Mouse (Mus musculus) embryo, embryonic 9.5 days (tissue): ENCODE measurements around the gene C2cd2.

ENCODE experiments used
- DNase-seq: peaks from one replicate; pipeline ENCODE4 v3.0.0-alpha.2; 2017; ENCODE audit errors: extremely low spot score

Gene C2cd2

GRCm38 (mm10) chr16:97883696-97884095 is 78.7 kb downstream of the C2cd2 start:
- DNase-seq = no peak

DNA sequence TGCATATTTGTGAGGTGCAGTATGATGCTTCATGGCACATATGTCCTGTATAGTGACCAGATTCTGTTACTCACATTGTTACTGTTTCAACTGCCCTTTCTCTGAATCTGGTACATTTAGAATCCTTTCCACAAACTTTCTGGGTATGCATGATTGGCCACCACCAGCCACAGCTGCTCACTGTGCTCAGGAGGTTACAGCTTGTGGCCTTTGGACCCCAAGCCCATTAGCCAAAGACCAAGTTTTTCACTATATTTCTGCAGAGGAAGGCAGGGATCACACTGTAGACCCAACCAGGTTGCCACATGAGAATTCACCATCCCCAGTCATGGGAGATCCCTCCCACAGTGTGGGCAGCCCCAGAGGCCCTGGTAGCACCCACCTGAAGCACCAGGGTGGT is 79.5 kb downstream of the C2cd2 start:
- DNase-seq = no peak

- peak; percentile 39 for DNase-seq
Measured at GRCm38 (mm10) chr16:97879134-97879533, 83.3 kb downstream of the C2cd2 start.

GRCm38 (mm10) chr16:97877502-97877901 is 84.9 kb downstream of the C2cd2 start:
- DNase-seq = no peak

- DNase-seq = no peak
Measured at GRCm38 (mm10) chr16:97875101-97875500, 87.3 kb downstream of the C2cd2 start.

DNA sequence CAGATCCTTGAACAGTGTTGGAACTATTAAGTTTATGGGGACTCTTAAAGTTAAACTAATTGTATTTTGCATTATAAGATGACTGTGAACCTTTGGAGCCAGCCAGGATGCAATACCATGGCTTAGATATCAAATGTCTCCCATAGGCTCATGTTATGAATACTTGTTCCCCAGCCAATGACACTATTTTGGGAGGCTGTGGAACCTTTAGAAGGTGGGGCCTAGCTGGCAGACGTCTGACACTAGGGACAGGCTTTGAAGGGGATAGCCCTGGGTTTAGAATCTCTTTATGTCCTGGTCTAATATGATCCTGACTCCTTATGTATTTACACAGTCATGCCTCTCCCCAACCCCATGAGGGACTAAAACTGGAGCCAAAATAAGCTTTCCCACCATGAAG is 88.0 kb downstream of the C2cd2 start:
- no peak for DNase-seq

- no peak for DNase-seq
Measured at GRCm38 (mm10) chr16:97872657-97873056, 89.7 kb downstream of the C2cd2 start.

GRCm38 (mm10) chr16:97869193-97870102 is 93.0 kb downstream of the C2cd2 start:
- DNase-seq = no peak

DNA sequence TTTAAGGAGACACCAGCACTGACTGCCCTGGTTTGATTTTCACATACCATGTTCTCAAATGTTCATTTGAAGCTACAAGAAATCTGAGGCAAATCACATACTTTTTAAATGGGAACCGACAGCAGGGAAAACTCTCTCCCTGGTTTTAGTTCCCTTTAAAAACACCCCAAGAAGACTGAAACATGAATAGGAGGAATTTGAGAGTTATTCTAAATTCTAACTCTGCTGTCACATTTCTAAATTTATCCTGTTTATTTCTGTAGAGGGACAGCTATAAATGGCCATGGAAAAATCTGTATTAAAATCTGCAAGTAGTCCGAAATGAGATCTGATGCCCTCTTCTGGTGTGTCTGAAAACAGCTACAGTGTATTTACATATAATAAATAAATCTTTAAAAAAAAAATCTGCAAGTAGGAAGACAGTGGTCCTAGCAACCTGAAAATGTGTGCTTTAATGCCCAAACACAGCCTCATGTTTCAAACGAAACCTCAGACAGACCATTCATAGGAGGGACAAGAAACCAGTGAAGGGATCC is 98.4 kb downstream of the C2cd2 start:
- DNase-seq = no peak

DNA sequence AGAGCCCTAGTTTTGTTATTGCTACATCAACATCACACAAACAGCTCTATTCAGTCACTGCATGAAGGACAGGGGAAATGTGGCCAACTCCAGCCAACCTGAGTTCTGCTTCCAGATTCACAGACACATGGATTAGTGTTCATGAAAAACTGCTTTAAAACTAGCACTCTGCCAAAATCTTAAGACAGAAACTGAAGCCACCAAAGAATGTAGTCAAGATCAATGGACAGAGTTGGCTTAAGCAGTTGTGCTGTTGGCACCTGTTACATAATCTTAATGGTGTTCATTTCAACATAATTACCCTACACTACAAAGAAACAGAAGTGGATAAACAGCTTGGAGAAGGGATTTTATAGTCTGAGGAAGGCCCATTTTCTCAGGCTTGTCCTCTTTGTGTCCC is 106.3 kb downstream of the C2cd2 start:
- no peak for DNase-seq

- DNase-seq = peak; percentile 91
Measured at GRCm38 (mm10) chr16:97851741-97852319, 110.6 kb downstream of the C2cd2 start, which contains the start of gene Prdm15. Gene Prdm15, minus strand, starts transcription at chr16:97851850.

- peak; percentile 89 for DNase-seq
Measured at GRCm38 (mm10) chr16:97851061-97851740, 111.2 kb downstream of the C2cd2 start.

DNA sequence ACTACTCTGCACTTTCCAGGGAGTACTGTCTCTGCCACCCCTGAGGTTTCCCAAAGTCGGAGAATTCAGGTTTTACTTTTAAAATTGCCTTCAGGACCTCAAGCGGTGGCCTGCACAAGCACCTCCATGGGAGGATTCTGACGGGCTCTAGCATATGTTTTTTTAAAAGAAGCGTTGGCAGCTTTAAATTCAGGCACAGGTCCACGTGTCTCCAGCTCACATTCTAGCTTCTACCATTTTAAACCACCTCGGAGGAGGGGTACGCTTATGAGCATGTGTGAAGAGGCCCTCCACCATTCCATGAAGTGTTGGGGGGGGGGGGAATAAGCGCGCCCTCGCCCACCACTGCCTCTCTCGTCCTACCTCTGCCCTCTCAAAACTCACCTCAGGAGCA is 111.7 kb downstream of the C2cd2 start:
- no peak for DNase-seq

DNA sequence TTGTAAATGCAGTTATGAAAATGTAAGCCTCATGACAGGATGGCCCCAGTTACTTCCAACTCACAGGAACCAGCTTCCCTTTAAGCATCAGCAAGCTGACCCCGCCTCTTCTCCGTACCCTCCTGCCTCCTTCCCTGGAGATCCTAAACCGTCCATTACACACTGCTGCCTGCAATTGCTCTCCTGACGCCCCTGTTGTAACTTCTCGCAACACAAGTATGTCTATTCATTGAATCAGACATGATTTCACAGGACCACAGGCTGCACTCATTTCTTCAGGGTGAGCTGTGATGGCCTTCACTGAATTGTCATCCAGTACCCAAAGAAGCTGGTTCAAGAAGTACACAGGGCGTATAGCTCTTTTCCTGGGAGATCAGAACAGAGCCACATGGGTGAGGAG is 113.6 kb downstream of the C2cd2 start:
- no peak for DNase-seq

DNA sequence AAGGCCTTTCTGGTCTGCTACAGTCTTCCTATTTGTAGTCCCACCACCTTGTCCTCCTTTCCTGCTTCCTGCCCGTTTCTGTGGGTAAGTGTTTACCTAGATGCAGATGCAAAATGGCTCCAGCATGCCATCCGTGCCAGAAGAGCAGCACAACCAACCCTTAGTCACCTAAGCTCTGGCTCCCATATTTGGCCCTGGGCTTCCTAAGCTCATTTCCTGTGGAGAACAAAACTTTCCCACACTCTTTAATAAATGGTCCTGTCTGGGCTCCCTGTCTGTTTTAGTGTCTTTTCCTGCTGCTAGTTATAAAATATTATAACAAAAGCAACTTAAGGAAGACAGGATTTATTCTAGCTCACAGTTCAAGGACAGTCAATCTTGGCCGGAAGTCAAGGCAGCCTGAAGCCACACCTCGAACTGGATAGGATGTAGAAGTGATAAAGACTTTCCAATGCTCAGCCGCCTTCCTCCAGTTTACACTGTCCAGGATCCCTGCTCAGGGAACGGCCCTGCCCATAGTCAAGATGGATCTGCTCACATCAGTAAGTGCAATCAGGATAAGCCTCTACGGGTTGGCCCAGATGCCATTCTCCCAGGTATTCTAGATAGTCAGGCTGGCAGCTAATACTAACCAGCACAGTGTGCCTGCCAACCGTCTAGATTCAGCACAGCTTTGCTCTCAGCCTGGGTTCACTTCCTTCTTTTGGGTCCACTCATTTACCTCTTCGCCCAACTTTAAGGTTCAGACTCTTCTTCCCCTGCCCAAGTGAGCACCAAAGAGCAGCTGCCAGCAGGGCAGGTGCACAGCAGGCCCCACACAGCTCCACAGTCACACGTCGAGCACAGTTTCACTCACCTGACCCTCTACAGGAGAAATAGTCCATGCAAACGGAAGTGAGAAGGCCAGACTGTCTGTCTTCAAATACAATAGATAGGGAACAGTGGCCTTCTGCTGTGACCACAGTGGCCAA is 117.1 kb downstream of the C2cd2 start:
- no peak for DNase-seq

GRCm38 (mm10) chr16:97832154-97832553 is 130.2 kb downstream of the C2cd2 start:
- DNase-seq = no peak

DNA sequence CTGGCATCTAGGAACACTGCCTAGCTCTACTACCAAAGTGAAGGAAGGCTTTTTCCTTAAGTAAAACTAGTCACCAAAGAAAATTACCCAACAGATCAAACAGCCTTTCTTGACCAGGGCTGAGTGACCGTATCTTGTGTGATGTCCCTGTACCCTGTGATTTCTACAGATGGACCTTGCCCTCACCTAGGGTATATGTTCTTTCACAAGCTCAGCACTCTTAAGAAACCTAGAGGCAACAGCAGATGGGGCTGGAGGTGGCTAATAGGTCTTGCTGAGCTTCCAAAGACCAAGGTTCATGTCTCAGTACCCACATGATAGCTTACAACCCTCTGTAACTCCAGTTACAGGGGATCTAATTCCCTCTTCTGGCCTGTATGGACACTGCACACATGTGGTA is 134.2 kb downstream of the C2cd2 start:
- no peak for DNase-seq

DNA sequence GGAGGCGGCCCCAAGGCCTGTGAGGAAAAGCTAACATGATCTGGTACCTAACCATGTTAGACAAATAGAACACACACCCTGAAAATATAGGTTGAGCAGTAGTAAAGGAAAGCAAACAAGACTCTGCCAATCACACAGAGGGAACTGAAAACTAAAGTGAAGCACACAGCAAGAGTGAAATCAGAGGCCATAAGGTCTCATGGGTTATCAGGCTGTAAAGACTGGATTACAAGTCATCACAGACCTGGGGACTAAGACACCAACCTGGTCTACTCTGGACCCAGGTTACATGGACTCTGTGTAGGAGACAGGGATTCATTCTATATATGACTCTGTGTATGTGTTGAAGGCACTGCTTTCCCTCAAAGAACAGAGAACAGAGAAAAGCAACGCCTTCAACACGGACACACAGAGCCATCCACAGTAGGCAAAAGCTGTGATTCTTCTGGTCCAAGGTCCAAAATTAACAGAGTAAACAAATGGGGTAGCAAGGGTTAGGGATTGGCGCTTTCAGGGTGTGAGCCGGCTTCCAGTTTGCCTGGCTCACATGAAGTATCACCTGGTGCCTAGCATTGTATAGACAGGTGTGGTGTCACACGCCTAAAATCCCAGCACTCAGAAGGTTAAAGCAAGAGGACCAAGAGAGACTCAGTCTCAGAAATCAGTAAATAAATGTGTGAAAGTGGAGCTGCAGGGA is 138.9 kb downstream of the C2cd2 start:
- no peak for DNase-seq

DNA sequence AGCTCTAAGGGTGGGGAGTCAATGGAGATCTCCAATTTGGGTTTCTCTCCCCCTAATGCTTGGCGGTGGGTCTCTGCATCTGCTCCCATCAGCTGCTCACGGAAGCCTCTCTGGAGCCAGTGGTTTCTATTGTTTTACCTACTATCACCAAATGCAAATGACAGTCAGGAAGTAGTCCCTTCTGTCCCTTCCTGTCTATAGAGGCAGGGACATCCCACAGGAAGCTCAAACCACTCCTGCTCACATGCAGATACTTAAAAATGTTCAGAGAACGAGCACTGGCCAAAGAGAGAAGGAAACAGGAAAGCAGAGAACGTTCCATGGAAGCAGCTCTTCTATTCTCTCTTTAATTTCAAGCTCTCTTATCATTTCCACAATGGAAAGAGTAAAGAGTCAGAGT is 142.9 kb downstream of the C2cd2 start:
- no peak for DNase-seq

DNA sequence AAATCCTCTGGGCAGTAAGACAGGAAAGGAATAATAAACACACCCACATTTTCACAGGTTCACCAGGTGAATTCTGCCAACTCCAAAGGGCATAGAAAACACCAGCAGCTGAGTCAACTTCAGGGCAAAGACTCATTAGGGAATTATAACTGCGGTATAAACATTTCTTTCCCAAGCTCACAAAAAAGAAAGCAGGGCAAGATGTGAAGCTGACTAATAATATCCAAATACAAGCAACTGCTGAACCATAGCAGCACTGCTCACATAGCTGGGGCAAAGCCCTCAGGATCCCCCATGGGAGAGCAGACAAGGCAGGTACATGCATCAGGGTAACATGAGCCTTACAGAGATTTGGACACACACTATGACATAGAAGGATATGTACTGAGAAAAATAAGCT is 145.0 kb downstream of the C2cd2 start:
- no peak for DNase-seq

- DNase-seq = no peak
Measured at GRCm38 (mm10) chr16:97815269-97815668, 147.1 kb downstream of the C2cd2 start.
